In genomic region chrX:102060891-102061290, GRCm38 (mm10) we compare ENCODE assay signal across 9 mouse cellular contexts. TPM values are rescaled to one million over a fixed set of nuclear protein-coding genes. Genes with fewer than 3 reads are reported as not detected.
DNase-seq lines count a peak whose midpoint lies in the region; ATAC-seq and TF ChIP-seq lines count a peak whose summit lies in the region.
"Had no signal": no experiment of that assay in that cellular context is flagged by ENCODE, and none has a peak within 500 bp of the region (broad histone marks: within the 10 kb centered on the region; RNA-seq: fewer than 3 reads in every experiment).

No protein-coding gene starts in this region.

- H3K27me3 ChIP-seq in lung, postnatal 0 days (replicated peaks; ENCODE audit: insufficient read depth, low read length): no peaks in the 10 kb centered on the region
- H3K27me3 ChIP-seq in intestine, embryonic 16.5 days (replicated peaks; ENCODE audit: control insufficient read depth, insufficient read depth, low read length): 0 out of 2 replicates have a peak, but pooled peaks cover 2% of the 10 kb centered on the region

- H3K36me3 ChIP-seq in lung, postnatal 0 days (ENCODE audit: insufficient read depth, low read length): no peaks in the 10 kb centered on the region
- H3K36me3 ChIP-seq in intestine, embryonic 16.5 days (ENCODE audit: control insufficient read depth, insufficient read depth, low read length): no peaks in the 10 kb centered on the region
- H3K36me3 ChIP-seq: heart, embryonic 13.5 days had no signal

- intact Hi-C loops in left cerebral cortex, postnatal 10 days (cut with DNase I): no loop called here
- intact Hi-C loops in gastrocnemius, postnatal 14 days (cut with DNase I; ENCODE audit: low total_unique reads): no loop called here
- intact Hi-C loops in left cerebral cortex, postnatal 14 days (cut with DNase I): no loop called here

- no peak overlapping the region for H3K4me3 ChIP-seq in lung, postnatal 0 days (ENCODE audit: low read depth, low read length)
- no peak overlapping the region for H3K4me3 ChIP-seq in intestine, embryonic 16.5 days (ENCODE audit: low read length)
- H3K4me3 ChIP-seq: heart, embryonic 13.5 days had no signal

- TF ChIP-seq EP300 in lung, postnatal 0 days (IDR thresholded peaks at IDR 0.05): peak; percentile 56; the same call in 1 of the 2 replicates

- H3K9me3 ChIP-seq in lung, postnatal 0 days (ENCODE audit: low read length): no peaks in the 10 kb centered on the region
- no peaks in the 10 kb centered on the region for H3K9me3 ChIP-seq in intestine, embryonic 16.5 days (ENCODE audit: control insufficient read depth, low read length)
- H3K9me3 ChIP-seq: heart, embryonic 13.5 days had no signal

- H3K4me2 ChIP-seq in lung, postnatal 0 days (replicated peaks; ENCODE audit: low read depth, low read length): no peak overlapping the region
- H3K4me2 ChIP-seq in intestine, embryonic 16.5 days (ENCODE audit: low read depth, low read length): no peak overlapping the region
- H3K4me2 ChIP-seq: heart, embryonic 13.5 days had no signal

- peak; percentile 13 to 57 for DNase-seq in left cerebral cortex, postnatal 10 days (ENCODE audit: extremely low spot score in 1 of 2, low spot score in 2 of 2)
- DNase-seq in left cerebral cortex, adult 9 months (ENCODE audit: low spot score in 2 of 2): no peak
- peak; percentile 80 for DNase-seq in adipocyte (ENCODE audit: low spot score)
- DNase-seq in gastrocnemius, postnatal 14 days: peak; percentile 59
- DNase-seq in lung, postnatal 0 days (ENCODE audit: low spot score): peak; percentile 69
- DNase-seq in left cerebral cortex, postnatal 14 days (ENCODE audit: low spot score in 2 of 2): no peak

- no peak for TF ChIP-seq CTCF in lung, postnatal 0 days (IDR thresholded peaks at IDR 0.05)

- WGBS in lung, postnatal 0 days: 24% methylated on average over 2 of the region's 2 CpGs
- 30% methylated on average over 2 of the region's 2 CpGs for WGBS in intestine, embryonic 16.5 days

- H3K9ac ChIP-seq in lung, postnatal 0 days (replicated peaks; ENCODE audit: low read depth): no peak overlapping the region
- H3K9ac ChIP-seq in intestine, embryonic 16.5 days (ENCODE audit: low read depth, low read length): no peak overlapping the region
- H3K9ac ChIP-seq: heart, embryonic 13.5 days had no signal

- 0 out of 2 replicates have a peak overlapping the region, but pooled peaks have one; percentile 32 for H3K27ac ChIP-seq in lung, postnatal 0 days (ENCODE audit: low read length)
- H3K27ac ChIP-seq in intestine, embryonic 16.5 days (ENCODE audit: low read length): no peak overlapping the region
- H3K27ac ChIP-seq: heart, embryonic 13.5 days had no signal

- H3K4me1 ChIP-seq in lung, postnatal 0 days (ENCODE audit: insufficient read depth, low read depth, low read length): no peaks in the 10 kb centered on the region
- H3K4me1 ChIP-seq in intestine, embryonic 16.5 days (ENCODE audit: control insufficient read depth, insufficient read depth, low read length): no peaks in the 10 kb centered on the region

- ATAC-seq in lung, postnatal 0 days: peak; percentile 87
- ATAC-seq in erythroblast, adult 5-6 weeks (replicated peaks; ENCODE audit: low FRiP score, poor library complexity, severe bottlenecking): no peak
- no peak for ATAC-seq in intestine, embryonic 16.5 days

RNA-seq across cellular contexts. Expression of gene Rtl5, which starts 10.2 kb away (rescaled TPM):
- total RNA-seq in left cerebral cortex, postnatal 10 days (2021): 10 to 100 TPM in 1 of 2 experiments, 1 to 10 TPM in 1; 9.6 to 13.9 TPM
- 1 to 10 TPM; 1.2 to 2.0 TPM for total RNA-seq in gastrocnemius, postnatal 14 days (2021)
- 1.5 and 1.7 TPM in 2 replicates for polyA plus RNA-seq in lung, postnatal 0 days (2015; fragmentation: Nextera tagmentation; extraction: Ambion mirVana)
- total RNA-seq in erythroblast, adult 5-6 weeks (2015; ENCODE audit: low replicate concordance): not detected in 2 replicates
- 0.77 and 2.4 TPM in 2 replicates for total RNA-seq in erythroblast, adult 5-6 weeks (2017; ENCODE audit: low replicate concordance)
- 1.0 and 1.5 TPM in 2 replicates for polyA plus RNA-seq in intestine, embryonic 16.5 days (2015; fragmentation: Nextera tagmentation; extraction: Ambion mirVana)
- total RNA-seq in left cerebral cortex, postnatal 14 days (2021): 10 to 100 TPM; 12.3 to 14.3 TPM

RNA-seq across cellular contexts. Expression of gene Pin4, which starts 58.4 kb away (rescaled TPM):
- 10 to 100 TPM; 18.4 to 33.5 TPM for total RNA-seq in left cerebral cortex, postnatal 10 days (2021)
- total RNA-seq in gastrocnemius, postnatal 14 days (2021): 10 to 100 TPM; 23.9 to 28.3 TPM
- polyA plus RNA-seq in lung, postnatal 0 days (2015; fragmentation: Nextera tagmentation; extraction: Ambion mirVana): 41.4 and 58.7 TPM in 2 replicates
- total RNA-seq in erythroblast, adult 5-6 weeks (2015; ENCODE audit: low replicate concordance): 11.1 and 17.7 TPM in 2 replicates
- total RNA-seq in erythroblast, adult 5-6 weeks (2017; ENCODE audit: low replicate concordance): 26.3 and 52.1 TPM in 2 replicates
- 44.1 and 49.4 TPM in 2 replicates for polyA plus RNA-seq in intestine, embryonic 16.5 days (2015; fragmentation: Nextera tagmentation; extraction: Ambion mirVana)
- total RNA-seq in left cerebral cortex, postnatal 14 days (2021): 10 to 100 TPM; 15.2 to 22.2 TPM

Comparison
In these comparisons a context has a peak if more than half of its experiments do, and no peak if none do; other contexts are left out.
1. DNase-seq: peak in left cerebral cortex, postnatal 10 days (2 of 2), adipocyte (single experiment), gastrocnemius, postnatal 14 days (single experiment) and lung, postnatal 0 days (single experiment); none in left cerebral cortex, adult 9 months (0 of 2) and left cerebral cortex, postnatal 14 days (0 of 2).